Mouse (Mus musculus): ENCODE results near the gene Gm49333. TPM values are rescaled to one million over a fixed set of nuclear protein-coding genes. Genes with fewer than 3 reads are reported as not detected.
"Not testable (repeated sequence)": the region's sequence is repeated elsewhere in the genome, so short reads cannot be mapped to it uniquely, and the experiment has no call there.

Gene Gm49333
- polyA plus RNA-seq, 1 experiment = not detected

DNA sequence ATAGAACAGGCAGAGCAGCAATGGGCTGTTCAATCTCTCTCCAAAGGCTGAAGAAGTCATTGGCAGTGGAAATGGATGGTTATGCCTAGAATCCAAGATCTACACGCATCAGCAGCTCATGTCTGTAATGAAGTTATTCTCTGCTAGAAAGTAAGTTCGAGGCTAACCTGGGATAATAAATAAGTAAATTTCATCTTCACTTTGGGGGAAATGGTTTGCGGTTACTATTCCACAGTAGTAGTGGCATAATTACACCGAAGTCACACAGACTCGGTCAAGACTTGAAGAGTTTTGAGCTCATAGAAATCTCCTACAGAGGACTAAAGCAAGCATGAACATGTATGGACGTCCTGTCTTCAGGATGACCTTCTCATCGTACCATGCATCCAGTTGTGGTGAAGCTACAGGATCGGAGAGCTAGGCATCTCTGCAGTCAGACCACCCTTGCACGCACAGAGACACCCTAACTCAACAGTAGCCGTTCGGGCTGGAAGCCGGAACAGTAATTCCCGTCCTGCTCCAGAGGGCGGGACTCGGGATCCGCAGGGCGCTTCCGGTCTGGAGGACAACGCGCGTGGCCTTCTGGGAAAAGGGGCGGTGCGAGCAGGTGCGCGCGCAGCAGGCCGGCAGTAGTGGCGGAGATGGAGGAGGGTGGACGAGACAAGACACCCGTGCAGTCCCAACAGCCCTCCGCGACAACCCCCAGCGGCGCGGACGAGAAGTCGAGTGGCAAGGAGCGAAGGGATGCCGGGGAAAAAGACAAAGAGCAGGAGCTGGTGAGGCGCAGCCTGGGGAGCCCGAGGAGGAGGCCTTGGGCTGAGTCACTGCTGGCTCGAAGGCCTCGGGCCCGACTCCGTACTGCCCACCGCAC, 39.9 kb downstream of the Gm49333 start, which contains the start of gene Psmd2:
Gene Psmd2, plus strand, starts transcription at position 577 of the 871 bp plus-strand sequence.
- Histone ChIP-seq H3K4me1 (ENCODE audit: control insufficient read depth, insufficient read depth, low read length) (peaks cover 1% of the 10 kb centered on the region; the same call in 1 of the 2 replicates), H3K27ac (ENCODE audit: insufficient read depth, low read length) (peak within 1 kb of the TSS; percentile 40), H3K4me3 (ENCODE audit: insufficient read depth, low read length) (peak within 1 kb of the TSS; percentile 84)
- TF ChIP-seq CTCF (IDR thresholded peaks at IDR 0.05; ENCODE audit: extremely low read depth, insufficient read depth, low read length) = no peak
- peak; percentile 92 for TF ChIP-seq POLR2A (IDR thresholded peaks at IDR 0.05; ENCODE audit: extremely low read depth, insufficient read depth, low read length)

DNA sequence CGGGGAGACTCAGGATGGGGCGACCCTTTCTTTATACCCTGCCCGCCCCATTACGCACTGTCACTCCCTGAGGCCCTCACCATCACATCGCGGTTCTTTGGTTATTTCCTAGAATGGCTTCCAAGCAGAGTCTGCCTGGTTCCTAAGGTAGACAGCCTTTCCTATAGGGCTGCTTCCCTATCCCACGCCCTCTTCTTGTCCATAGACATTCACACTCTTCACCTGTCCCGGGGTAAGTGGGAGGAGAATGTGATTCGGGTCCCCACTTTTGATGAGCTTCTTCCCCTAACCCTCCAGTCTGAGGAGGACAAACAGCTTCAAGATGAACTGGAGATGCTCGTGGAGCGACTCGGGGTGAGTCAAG, 40.5 kb downstream of the Gm49333 start:
- peak overlapping the region; percentile 84 for H3K4me3 ChIP-seq (ENCODE audit: insufficient read depth, low read length)
- no peak overlapping the region; the same call in 1 of the 2 replicates for H3K27ac ChIP-seq (ENCODE audit: insufficient read depth, low read length)
- peaks cover 1% of the 10 kb centered on the region; the same call in 1 of the 2 replicates for H3K4me1 ChIP-seq (ENCODE audit: control insufficient read depth, insufficient read depth, low read length)
- TF ChIP-seq CTCF (IDR thresholded peaks at IDR 0.05; ENCODE audit: extremely low read depth, insufficient read depth, low read length) = no peak
- no peak for TF ChIP-seq POLR2A (IDR thresholded peaks at IDR 0.05; ENCODE audit: extremely low read depth, insufficient read depth, low read length)

DNA sequence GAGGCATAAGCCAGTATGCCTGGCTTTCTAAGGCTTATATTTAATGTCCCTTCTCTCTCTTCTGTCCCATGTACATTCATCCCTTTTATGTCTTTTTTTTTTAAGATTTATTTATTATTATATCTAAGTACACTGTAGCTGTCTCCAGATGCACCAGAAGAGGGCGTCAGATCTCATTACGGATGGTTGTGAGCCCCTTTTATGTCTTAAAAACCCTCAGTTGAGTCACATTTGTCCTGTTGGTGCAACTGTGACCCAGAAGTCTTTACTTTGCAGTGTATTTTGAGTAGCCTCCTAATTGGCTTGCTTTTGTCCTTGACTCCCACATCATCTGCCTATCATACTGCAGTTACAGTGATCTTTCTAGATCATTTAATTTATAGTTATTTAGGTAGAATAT, 41.9 kb downstream of the Gm49333 start:
- H3K4me3 ChIP-seq (ENCODE audit: insufficient read depth, low read length) = no peak overlapping the region
- H3K4me1 ChIP-seq (ENCODE audit: control insufficient read depth, insufficient read depth, low read length) = peaks cover 1% of the 10 kb centered on the region; the same call in 1 of the 2 replicates
- H3K27ac ChIP-seq (ENCODE audit: insufficient read depth, low read length) = no peak overlapping the region
- TF ChIP-seq POLR2A (IDR thresholded peaks at IDR 0.05; ENCODE audit: extremely low read depth, insufficient read depth, low read length) (no peak), CTCF (IDR thresholded peaks at IDR 0.05; ENCODE audit: extremely low read depth, insufficient read depth, low read length) (no peak)

DNA sequence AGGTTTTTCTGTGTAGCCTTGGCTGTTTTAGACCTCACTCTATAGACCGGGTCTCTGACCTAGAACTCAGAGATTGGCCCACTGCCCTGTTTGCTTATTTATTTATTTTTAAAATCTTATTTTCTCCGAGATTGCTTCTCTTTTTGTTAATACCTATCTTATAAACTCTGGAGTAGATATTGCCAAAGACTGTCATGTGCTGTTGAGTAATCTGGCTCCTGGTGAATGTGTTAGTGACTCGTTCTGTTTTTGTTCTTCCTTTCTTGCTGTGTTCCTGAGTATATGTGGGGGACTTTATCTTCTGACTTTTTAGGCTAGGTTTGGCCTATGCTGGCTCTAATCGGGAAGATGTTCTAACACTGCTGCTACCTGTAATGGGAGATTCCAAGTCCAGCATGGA, 46.3 kb downstream of the Gm49333 start:
- TF ChIP-seq CTCF (IDR thresholded peaks at IDR 0.05; ENCODE audit: extremely low read depth, insufficient read depth, low read length) (no peak), POLR2A (IDR thresholded peaks at IDR 0.05; ENCODE audit: extremely low read depth, insufficient read depth, low read length) (no peak)
- Histone ChIP-seq H3K27ac (ENCODE audit: insufficient read depth, low read length) (no peak overlapping the region), H3K4me1 (ENCODE audit: control insufficient read depth, insufficient read depth, low read length) (peaks cover 1% of the 10 kb centered on the region; the same call in 1 of the 2 replicates), H3K4me3 (ENCODE audit: insufficient read depth, low read length) (no peak overlapping the region)

DNA sequence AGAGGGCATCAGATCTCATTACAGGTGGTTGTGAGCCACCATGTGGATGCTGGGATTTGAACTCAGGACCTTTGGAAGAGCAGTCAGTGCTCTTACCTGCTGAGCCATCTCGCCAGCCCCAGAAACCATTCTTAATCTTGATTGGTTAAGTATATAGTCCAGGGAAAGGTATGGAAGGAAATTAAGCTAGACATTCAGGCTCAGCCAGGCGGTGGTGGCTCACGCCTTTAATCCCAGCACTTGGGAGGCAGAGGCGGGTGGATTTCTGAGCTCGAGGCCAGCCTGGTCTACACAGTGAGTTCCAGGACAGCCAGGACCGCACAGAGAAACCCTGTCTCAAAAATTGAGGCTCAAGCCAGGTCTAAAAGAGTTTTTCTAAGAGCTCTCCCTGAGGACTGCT, 56.6 kb downstream of the Gm49333 start, which contains the start of gene Eif4g1:
Gene Eif4g1, plus strand, starts transcription at position 301 of the 400 bp plus-strand sequence.
- H3K27ac ChIP-seq (ENCODE audit: insufficient read depth, low read length); H3K4me3 ChIP-seq (ENCODE audit: insufficient read depth, low read length); H3K4me1 ChIP-seq (ENCODE audit: control insufficient read depth, insufficient read depth, low read length): not testable (repeated sequence)

DNA sequence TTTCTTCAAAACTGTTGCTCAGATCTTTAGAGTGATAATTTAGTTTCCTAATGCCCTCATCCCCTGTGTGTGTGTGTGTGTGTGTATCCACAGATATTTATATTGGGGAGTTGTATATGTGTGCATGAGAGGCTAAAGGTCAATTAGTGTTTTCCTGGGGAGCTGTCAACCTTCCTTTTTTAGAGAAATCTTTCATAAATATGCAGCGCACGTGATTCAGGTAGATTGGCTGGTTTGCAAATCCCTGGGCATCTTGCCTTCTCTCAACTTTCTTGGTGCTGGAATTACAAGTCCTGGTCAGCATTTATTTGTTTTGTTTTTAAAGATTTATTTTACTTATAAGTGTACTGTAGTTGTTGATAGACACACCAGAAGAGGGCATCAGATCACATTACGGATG, 58.9 kb downstream of the Gm49333 start:
- no peak overlapping the region for H3K27ac ChIP-seq (ENCODE audit: insufficient read depth, low read length)
- H3K4me1 ChIP-seq (ENCODE audit: control insufficient read depth, insufficient read depth, low read length) = peaks cover 3% of the 10 kb centered on the region; the same call in 1 of the 2 replicates
- TF ChIP-seq POLR2A (IDR thresholded peaks at IDR 0.05; ENCODE audit: extremely low read depth, insufficient read depth, low read length) = no peak
- no peak for TF ChIP-seq CTCF (IDR thresholded peaks at IDR 0.05; ENCODE audit: extremely low read depth, insufficient read depth, low read length)
- no peak overlapping the region for H3K4me3 ChIP-seq (ENCODE audit: insufficient read depth, low read length)

DNA sequence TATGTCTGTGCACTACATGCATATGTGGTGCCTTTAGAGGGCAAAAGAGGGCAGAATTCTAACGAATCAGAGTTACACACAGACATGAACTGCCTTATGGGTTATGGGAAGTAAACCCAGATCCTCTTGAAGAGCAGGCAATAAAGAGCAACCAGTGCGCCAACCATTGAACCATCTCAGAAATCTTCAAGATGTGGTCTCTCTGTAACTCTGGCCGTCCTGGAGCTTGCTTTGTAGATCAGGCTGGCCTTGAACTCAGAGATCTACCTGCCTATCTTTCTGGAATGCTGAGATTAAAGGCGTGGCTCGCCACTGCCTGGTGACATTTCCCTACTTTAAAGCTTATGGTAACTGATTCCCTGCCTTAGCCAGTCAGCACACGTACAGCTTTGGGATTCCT, 60.5 kb downstream of the Gm49333 start:
- no peak overlapping the region for H3K27ac ChIP-seq (ENCODE audit: insufficient read depth, low read length)
- H3K4me1 ChIP-seq (ENCODE audit: control insufficient read depth, insufficient read depth, low read length) = peaks cover 3% of the 10 kb centered on the region; the same call in 1 of the 2 replicates
- no peak for TF ChIP-seq POLR2A (IDR thresholded peaks at IDR 0.05; ENCODE audit: extremely low read depth, insufficient read depth, low read length)
- TF ChIP-seq CTCF (IDR thresholded peaks at IDR 0.05; ENCODE audit: extremely low read depth, insufficient read depth, low read length) = no peak
- H3K4me3 ChIP-seq (ENCODE audit: insufficient read depth, low read length) = peak overlapping the region; percentile 97; the same call in 1 of the 2 replicates

DNA sequence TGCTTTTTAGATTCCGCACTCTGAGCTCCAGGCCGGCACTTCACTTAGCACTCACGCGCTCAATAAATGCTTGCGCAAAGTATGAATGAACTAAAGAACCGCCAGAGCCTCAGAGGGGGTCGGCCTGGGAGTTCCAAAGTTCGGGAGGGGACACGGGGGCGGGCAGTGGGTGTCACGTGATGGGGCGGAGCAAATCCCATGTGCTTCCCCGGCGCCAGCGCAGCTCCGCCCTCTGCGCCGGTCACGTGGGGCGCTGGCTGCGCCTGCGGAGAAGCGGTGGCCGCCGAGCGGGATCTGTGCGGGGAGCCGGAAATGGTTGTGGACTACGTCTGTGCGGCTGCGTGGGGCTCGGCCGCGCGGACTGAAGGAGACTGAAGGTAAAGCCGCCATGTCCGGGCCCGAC, 61.1 kb downstream of the Gm49333 start:
- Histone ChIP-seq H3K4me1 (ENCODE audit: control insufficient read depth, insufficient read depth, low read length) (peaks cover 3% of the 10 kb centered on the region; the same call in 1 of the 2 replicates), H3K4me3 (ENCODE audit: insufficient read depth, low read length) (peak overlapping the region; percentile 97), H3K27ac (ENCODE audit: insufficient read depth, low read length) (no peak overlapping the region)
- TF ChIP-seq CTCF (IDR thresholded peaks at IDR 0.05; ENCODE audit: extremely low read depth, insufficient read depth, low read length) (no peak), POLR2A (IDR thresholded peaks at IDR 0.05; ENCODE audit: extremely low read depth, insufficient read depth, low read length) (peak; percentile 61; the same call in 1 of the 2 replicates)

DNA sequence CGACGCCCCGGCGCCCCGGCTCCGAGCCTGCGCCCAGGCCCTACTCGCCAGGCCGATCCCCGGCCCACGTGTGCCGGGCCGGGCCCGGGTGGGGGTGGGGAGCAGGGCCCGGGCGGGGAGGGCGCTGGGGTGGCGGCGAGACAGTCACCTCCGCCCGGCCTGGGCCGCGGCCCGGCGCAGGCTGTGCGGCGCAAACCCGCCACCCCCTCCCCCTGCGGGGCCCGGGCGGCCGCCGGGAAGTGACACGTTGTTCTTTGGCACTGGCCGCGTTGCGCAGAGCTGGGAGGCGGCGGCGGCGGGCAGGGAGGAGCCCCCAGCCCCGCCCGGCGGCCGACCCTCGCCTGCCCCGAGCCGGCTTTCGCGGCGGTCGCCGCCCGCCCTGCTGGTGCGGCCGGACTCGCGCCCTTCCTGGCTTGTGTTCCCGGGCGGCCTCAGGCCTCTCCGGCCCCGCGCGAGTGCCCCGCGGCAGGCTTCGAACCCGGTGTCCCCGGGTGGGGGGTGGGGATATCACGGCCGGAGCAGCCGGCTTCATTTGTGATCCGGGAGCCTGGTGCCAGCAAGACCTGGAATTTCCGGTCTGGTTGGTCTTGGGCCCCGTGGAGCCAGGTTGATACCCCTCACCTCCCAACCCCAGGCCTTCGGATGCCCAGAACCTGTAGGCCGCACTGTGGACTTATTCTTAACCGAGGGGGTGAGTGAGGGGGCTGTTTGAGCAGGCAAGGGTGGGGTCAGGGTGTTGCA, 61.7 kb downstream of the Gm49333 start:
- no peak for TF ChIP-seq POLR2A (IDR thresholded peaks at IDR 0.05; ENCODE audit: extremely low read depth, insufficient read depth, low read length)
- no peak for TF ChIP-seq CTCF (IDR thresholded peaks at IDR 0.05; ENCODE audit: extremely low read depth, insufficient read depth, low read length)
- H3K27ac ChIP-seq (ENCODE audit: insufficient read depth, low read length) = peak overlapping the region; percentile 78
- H3K4me1 ChIP-seq (ENCODE audit: control insufficient read depth, insufficient read depth, low read length) = peaks cover 6% of the 10 kb centered on the region; the same call in 1 of the 2 replicates
- peak overlapping the region; percentile 97 for H3K4me3 ChIP-seq (ENCODE audit: insufficient read depth, low read length)
